Mouse (Mus musculus): ENCODE results near the gene Rnf180.

Rnf180 gene

GRCm38 (mm10) chr13:105132370-105132769 is 162.2 kb downstream of the Rnf180 start:
- no peak for DNase-seq (ENCODE audit: low read depth, low spot score)

GRCm38 (mm10) chr13:105130080-105130479 is 164.5 kb downstream of the Rnf180 start:
- no peak for DNase-seq (ENCODE audit: low read depth, low spot score)

- no peak for DNase-seq (ENCODE audit: low read depth, low spot score)
Observed at GRCm38 (mm10) chr13:105122092-105122491, 172.5 kb downstream of the Rnf180 start.

- no peak for DNase-seq (ENCODE audit: low read depth, low spot score)
Observed at GRCm38 (mm10) chr13:105121617-105122016, 173.0 kb downstream of the Rnf180 start.

DNA sequence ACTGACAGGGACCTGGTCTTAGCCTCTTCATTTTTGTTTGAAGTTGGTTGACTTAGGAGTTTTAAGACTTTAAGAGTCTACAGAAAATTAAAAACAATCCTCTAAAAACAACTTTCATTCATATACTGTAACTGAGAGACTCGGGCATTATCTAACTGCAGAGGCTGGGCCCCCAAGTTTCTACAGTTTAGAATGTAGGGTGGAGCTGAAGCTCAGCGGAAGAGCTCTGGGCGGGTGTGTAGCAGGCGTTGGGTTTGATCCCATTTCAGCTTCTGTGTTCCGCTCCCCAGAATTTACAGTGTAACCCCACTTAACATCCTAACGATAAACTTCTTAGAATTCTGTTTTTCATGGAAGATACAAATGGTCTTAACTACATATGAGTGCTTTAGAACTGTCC is 183.0 kb downstream of the Rnf180 start:
- DNase-seq (ENCODE audit: low read depth, low spot score), result no peak

DNA sequence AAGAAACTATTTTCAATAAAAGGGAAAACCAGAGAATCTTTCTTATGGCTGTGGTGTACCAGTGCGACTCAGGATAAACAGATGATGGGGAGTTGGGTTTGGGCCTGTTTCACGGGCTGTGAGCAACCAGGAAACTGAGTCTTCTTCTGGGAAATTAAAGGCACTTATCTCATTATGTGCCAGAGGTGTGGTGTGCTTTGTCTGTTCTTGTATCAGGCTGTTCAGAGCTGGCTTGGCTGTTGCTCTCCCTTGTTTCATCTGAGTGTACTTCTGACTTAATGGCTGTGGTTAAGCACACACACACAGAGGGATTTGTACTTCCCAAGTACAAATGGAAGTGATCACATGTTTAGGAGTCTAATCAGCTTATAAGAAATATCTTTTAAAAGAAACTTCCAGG is 190.2 kb downstream of the Rnf180 start:
- no peak for DNase-seq (ENCODE audit: low read depth, low spot score)

GRCm38 (mm10) chr13:105100705-105101104 is 193.9 kb downstream of the Rnf180 start:
- DNase-seq (ENCODE audit: low read depth, low spot score), result no peak

GRCm38 (mm10) chr13:105096316-105096715 is 198.3 kb downstream of the Rnf180 start:
- DNase-seq (ENCODE audit: low read depth, low spot score), result no peak

DNA sequence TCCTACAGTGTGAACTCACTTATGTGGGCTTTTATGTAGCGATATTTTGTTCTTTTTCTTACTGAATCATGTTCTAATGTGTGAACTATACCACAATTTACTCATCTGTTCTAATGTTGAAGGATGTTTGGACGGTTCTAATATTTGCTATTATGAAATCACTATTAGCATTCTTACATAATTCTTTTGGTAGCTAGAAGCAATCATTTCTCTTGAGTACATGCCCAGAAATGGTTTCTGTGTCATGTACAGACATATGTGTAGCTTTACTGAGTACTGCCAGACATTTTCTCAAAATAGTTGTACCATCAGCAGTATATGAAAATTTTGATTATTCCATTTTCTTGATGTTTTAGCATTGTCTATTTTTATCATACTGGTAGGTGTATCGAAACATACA is 205.3 kb downstream of the Rnf180 start:
- no peak for DNase-seq (ENCODE audit: low read depth, low spot score)

DNA sequence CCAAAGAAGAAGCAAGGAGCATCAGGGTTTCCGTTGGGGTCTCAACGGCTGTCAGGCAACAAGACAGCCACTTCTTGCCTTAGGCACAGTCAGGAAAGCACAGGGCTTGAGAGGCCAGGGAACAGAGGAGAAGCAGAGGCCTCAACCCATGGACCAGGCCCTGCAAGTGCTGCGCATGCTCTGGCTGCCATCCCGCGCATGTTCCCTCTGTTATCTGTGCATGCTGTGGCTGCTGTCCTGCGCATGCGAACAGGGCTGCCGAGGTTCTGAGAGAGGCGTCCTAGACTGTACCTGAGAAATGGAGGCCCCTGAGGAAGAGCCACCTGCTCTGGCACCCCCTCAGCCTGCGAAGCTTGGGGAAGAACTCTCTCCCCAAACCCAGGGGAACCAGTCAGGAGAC is 212.8 kb downstream of the Rnf180 start, which contains the start of gene 4933425L06Rik:
4933425L06Rik (plus strand) TSS at position 261 of the 400 bp plus-strand sequence.
- DNase-seq (ENCODE audit: low read depth, low spot score), result no peak
